Mouse (Mus musculus): ENCODE data around the gene Mfsd5.

Mfsd5 gene

DNA sequence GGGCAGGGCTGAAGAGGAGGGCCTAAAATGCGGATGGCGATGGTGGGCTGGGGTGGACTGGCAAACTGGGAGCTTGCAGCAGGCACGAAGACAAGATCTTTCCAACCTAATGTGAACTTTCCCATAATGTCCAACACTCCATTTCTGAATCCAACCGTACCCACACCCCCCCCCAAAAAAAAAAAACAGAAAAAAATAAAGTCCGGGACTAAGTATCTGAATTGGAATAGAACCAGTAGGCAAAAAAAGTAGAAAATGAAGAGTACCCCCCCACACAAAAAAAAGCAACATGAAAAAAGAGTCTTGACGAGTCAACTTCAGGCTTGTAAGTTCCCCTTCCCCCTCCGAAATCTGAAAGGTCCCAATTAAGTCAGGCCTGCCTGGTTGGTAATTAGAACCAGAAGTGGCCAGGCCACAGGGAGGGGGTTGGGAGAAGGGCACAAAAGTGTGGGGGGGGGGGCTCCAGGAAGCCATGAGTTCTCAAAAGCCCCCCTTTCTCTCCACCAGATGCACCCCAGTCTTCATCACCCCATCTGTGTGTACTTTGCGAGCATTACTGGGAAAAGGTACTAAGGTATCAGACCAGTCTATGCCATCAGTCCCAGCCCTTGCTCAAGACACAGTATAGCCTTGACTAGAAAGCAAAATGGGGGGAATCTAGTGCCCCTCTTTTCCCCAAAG, 31.0 kb upstream of the Mfsd5 start:
- no peak for DNase-seq (ENCODE audit: low read depth, low spot score)

GRCm38 (mm10) chr15:102248812-102249191, 30.5 kb upstream of the Mfsd5 start:
- DNase-seq (ENCODE audit: low read depth, low spot score), result no peak

DNA sequence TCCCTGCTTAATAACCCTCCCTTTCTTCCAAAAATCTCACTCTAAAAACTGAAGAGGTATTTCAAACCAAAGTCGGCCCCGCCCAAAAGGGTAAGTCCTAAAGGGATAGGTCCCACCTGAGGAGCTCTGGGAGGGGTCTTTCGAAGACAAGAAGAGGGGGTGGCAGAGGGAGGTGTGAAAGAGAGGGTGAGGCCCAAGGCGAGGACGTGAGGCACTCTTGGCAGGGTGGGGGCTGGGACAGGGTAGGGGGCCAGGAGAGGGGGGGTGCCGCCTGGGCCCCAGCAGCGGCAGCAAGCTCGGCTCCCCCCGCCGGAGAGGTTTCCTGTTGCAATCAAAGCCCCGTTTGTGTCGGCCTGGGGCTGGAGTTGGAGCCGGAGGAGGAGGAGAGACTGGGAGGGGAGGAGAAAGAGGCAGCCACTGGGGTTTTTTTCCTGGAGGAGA, 30.0 kb upstream of the Mfsd5 start:
- no peak for DNase-seq (ENCODE audit: low read depth, low spot score)

DNA sequence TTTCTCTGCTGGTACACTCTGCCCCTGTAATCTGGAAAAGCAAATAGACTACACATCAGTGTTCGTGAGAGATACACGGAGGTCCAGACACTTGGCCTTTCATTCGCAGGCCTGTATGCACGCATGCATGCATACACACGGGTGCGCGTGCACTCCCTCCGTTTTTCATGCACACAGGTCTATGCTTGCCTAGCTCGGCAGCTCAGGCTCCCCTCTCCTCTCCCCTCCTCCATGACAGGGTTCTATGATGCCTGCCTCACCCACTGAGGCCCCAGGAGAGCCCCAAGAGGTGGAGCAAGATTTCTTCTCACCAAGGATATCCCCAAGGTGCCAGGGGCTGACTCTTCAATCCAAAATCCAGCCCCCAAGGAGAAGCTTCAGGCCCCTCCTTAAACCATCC, 29.3 kb upstream of the Mfsd5 start:
- no peak for DNase-seq (ENCODE audit: low read depth, low spot score)

DNA sequence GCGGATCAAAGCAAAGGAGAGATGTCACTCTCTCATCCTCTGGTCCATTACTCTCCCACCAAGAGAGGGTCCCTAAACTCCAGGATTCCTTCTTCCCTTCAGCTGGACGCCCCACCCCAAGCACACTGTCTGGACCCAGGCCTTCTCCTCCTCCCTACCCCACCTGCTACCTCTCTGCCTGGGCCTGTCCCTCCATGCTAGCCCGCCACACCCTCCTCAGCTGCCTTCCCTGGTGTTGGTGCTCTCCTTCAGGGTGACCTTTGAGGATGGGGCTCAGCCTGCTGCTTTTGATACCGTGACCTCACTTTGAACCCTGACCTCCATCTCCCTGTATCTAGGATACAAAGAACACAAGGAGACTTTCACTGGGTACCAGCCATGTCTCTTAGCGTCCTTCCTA, 28.7 kb upstream of the Mfsd5 start:
- DNase-seq (ENCODE audit: low read depth, low spot score), result no peak

GRCm38 (mm10) chr15:102255547-102256255, 23.6 kb upstream of the Mfsd5 start:
- DNase-seq (ENCODE audit: low read depth, low spot score), result no peak

DNA sequence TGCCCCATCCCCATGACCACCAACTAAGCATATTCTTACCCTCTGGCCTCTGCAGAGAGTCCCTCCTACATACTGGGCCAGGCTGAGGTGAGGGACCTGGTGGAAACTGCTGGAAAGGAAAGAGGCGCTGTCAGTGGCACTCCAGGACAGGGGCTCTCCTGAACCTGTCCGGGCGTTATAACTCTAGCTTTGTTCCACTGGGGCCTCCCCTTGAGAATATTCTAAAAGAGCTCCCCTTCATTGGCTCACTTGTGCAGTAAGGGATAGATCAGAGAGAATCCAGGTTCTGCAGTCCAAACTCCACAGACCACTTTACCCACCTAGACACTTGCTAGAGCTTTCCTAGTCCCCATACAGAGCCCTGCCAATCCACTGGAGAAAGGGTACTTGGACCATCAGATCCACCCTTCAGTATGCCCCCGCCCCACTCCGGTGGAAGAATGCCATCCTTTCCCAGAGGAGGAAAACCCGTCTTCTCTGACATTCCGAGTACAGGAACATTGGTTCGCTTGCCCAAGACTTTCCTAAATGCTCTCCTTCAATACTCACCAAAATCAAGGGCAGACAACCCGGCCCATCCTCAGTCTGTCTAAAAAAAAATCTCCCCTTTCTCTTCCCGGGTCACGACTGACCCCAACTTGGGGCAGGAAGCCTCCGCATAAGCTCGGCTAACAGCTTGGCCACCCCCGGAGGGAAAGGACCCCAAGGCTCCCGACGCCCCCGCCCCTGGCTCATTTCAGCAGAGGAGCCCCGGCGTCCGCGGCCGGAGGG, 22.6 kb upstream of the Mfsd5 start:
- DNase-seq (ENCODE audit: low read depth, low spot score), result no peak

- DNase-seq (ENCODE audit: low read depth, low spot score), result no peak
These were observed 21.8 kb upstream of the Mfsd5 start, which contains the start of gene Rarg for GRCm38 (mm10) chr15:102257202-102258075. TSS of gene Rarg (minus strand) at chr15:102257517.

DNA sequence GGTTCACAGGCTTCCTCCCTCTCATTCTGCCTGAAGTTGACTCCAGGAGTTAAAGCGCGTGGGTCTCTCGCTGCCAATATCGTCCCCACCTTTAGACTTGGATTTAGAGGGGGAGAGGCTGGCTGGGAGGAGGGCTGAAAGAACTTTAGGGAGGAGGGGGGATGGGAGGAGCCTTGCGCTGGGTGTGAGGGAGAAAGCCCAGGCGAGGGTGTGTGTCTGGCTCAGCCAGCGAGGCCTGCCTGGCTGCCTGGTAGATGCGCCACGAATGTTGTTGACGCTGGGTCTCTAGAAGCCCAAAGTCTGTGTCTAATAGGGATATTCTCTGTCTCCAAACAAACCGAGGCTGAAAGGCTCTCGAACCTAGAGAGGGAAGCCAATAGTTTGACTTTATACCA, 21.2 kb upstream of the Mfsd5 start:
- DNase-seq (ENCODE audit: low read depth, low spot score), result no peak

DNA sequence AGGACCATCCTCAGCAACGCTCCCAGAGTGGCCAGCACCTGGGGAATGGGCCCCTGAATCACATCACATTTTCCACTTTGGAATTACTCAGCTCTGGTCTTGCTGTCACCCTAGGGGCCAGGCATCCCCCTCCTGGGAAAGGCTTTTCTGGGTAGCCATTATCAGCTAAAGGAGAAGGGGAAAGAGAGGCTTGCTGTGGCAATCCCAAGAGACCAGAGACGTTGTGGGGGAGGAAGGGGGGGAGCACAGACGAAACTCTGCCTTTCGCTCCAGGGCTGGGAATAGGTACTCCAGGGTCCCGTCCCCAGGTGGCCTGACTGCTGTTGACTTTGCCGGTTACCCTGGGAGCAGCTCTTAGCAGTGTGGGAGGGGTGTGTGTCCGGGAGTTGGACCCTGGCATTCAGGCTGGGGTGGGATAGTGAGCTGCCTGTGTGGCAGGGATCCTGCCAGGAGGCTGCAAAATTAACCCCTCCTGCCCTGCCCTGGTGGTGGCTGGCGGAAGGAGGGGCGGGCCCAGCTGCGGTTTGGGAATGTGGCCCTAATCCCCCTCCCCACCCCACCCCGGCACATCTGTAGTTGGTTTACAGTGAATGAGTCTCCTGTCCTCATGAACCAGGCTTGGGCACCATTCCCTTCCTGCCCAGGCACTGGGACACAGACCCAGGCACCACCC, 20.5 kb upstream of the Mfsd5 start:
- no peak for DNase-seq (ENCODE audit: low read depth, low spot score)

GRCm38 (mm10) chr15:102262582-102262981, 16.7 kb upstream of the Mfsd5 start:
- no peak for DNase-seq (ENCODE audit: low read depth, low spot score)

GRCm38 (mm10) chr15:102263037-102263436, 16.2 kb upstream of the Mfsd5 start:
- DNase-seq (ENCODE audit: low read depth, low spot score), result no peak

DNA sequence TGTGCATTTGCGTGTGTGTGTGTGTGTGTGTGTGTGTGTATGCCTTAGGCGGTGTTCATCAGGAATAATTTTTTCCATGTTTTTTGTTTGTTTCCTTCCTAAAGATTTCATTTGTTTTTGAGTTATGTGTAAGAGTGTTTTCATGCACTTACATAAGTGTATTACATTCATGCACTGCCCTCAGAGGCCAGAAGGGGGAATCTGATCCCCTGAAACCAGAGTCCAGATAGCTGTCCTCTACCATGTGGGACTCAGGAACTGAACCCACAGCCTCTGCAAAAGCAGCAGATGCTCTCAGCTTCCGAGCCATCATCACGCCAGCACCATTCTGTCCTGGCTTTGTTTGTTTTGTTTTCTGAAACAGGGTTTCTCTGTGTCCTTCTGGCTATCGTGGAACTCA, 13.7 kb upstream of the Mfsd5 start:
- DNase-seq (ENCODE audit: low read depth, low spot score), result no peak

DNA sequence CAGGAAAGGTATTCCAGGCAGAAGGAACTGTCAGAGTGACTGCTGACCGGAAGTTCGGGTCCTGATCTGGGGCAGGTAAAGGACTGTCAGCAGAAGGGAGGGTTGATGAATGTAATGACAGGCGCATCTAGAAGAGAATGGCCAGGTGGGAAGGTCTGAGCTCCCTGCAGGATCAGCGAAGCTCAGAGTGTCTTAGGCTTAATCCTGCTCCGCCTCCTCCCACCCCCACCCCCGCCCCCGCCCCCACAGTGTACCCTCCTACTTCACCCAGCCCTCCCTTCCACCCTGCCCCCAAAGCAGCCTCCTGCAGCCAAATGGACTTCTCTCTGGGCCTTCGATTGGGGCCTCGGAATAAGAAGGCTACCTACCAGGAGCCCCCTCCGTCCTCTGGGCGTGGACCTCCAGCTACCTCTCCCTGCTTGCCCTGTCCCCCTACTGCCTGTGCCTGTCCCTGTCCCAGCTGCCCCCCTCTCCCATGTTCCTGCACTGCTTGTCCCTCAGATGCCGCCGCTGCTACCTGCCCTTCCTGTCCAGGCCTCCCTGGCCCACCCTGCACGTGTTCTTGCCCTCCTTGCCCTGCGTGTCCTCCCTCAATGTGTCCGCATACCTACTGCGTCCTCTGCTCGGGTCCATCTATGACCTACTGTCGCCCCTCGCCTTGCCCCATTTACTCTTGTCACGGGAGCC, 8.8 kb upstream of the Mfsd5 start, which contains the start of gene Gm9918:
Gene Gm9918 (plus strand): TSS at position 290 of the 687 bp plus-strand sequence.
- no peak for DNase-seq (ENCODE audit: low read depth, low spot score)

DNA sequence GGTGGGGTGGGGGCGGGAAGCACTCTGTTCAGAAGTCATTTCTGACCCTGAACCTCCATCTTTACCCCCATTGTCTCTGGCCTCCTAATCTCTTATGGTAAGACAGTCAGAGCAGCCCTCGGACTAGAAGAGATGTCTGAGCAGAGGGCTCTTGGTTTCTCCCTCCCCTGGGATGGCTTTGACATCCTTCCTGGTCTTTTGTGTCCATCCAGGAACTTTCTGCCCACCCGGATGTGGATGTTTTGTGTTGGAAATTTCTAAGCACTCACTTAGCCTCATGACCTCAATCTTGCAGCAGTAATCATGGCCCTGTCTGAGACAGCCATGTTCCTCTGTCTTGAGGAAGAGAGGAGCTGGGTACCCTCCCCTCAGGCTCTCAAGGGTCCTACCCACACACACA, 7.8 kb upstream of the Mfsd5 start:
- DNase-seq (ENCODE audit: low read depth, low spot score), result no peak

- no peak for DNase-seq (ENCODE audit: low read depth, low spot score)
These were observed 5.1 kb upstream of the Mfsd5 start for GRCm38 (mm10) chr15:102273982-102274716.

DNA sequence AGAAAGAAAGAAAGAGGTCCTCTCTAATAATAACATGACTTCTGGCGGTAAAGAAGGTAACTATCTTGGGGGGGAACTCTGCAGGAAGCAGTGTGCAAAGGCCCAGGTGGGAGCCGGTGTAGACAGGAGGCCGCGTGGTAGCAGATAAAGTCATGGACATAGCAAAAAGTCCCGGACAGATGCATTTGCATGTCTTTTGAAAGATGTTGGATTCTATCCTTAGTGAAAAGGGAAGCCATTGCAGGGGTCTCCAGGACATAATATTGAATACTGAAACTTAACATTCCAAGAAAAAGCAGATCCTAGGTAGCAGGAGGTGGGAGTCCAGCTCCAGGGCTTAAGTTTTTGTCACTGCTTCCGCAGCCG, 545 bp upstream of the Mfsd5 start:
- DNase-seq (ENCODE audit: low read depth, low spot score), result no peak

GRCm38 (mm10) chr15:102279783-102280520, 698 bp downstream of the Mfsd5 start:
- DNase-seq (ENCODE audit: low read depth, low spot score), result no peak

DNA sequence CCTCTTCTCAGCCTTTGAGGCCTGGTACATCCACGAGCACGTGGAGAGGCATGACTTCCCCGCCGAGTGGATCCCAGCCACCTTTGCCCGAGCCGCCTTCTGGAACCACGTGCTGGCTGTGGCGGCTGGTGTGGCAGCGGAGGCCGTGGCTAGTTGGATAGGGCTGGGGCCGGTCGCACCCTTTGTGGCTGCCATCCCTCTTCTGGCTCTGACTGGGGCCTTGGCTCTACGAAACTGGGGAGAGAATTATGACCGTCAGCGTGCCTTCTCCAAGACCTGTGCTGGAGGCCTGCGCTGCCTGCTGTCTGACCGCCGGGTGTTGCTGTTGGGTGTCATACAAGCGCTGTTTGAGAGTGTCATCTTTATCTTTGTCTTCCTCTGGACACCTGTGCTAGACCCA, 1.4 kb downstream of the Mfsd5 start:
- no peak for DNase-seq (ENCODE audit: low read depth, low spot score)

Data from WW6 (cell line).